Mouse (Mus musculus) bone marrow macrophage, adult 2 months (primary cell): ENCODE measurements at regions not wholly inside any gene's neighbourhood (a gene's known extent, or its start where the extent isn't known, plus 50 kb on each side); places are given as distances from the start of the nearest gene placed in this dataset.

ENCODE experiments used
- H3K27ac ChIP-seq: 2 replicates; pipeline ENCODE4 v1.5.1; 2012; ENCODE audit warnings: low read depth, low read length; ENCODE audit not compliant: insufficient read depth
- H3K4me1 ChIP-seq: 2 replicates; pipeline ENCODE4 v1.6.1; 2012; ENCODE audit warnings: low read length; ENCODE audit not compliant: control insufficient read depth, insufficient read depth
- H3K4me3 ChIP-seq: 2 replicates; pipeline ENCODE4 v1.5.1; 2012; ENCODE audit warnings: mild to moderate bottlenecking, low read length, moderate library complexity; ENCODE audit not compliant: insufficient read depth
- CTCF ChIP-seq: IDR thresholded peaks from 2 replicates; pipeline ENCODE4 v1.5.1; 2012; ENCODE audit warnings: low read depth, mild to moderate bottlenecking, low read length, moderate library complexity
- POLR2A ChIP-seq: IDR thresholded peaks from 2 replicates; pipeline ENCODE4 v1.6.1; 2012; ENCODE audit warnings: mild to moderate bottlenecking, low read depth, low read length, borderline replicate concordance

DNA sequence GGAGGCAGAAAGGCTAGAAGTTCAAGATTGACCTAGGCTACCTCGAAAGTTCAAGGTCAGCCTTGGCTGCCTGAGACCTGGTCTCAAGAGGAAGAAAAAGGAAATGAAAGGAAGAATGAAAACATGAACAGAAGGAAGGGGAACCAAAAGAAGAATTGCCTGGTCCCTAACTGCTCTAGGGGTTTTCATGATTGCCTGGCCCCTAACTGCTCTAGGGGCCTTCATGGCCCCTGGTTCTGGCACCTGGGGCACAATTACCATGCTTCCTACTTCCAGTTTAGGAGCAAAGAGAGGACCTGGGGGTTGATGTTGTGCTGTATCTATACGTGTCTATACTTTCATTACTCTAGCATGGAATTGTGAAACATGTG is 132.8 kb downstream of the Cd24a start:
- H3K4me3 ChIP-seq, result no peak overlapping the region
- TF ChIP-seq CTCF (no peak), POLR2A (no peak)
- no peaks in the 10 kb centered on the region for H3K4me1 ChIP-seq
- H3K27ac ChIP-seq, result no peak overlapping the region

DNA sequence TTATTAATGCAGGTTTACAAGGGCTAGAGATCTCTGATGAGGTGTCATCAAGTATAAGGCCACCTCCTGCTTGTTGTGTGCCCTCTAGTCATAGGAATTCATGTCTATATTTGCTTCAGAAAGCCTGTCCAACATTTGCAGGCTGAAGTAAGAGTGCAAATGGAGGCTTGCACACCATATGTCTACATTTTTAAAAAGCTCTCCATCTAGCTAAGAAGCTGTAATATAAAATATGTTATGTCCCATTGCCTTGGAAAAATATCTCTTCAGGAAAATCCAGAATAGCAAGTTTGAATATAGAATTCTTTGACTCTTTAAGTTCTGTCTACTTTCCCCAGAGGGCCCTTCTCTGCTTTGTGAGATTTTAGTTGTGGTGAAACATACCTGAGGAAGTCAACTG is 134.6 kb downstream of the Cd24a start:
- Histone ChIP-seq H3K27ac (no peak overlapping the region), H3K4me1 (no peaks in the 10 kb centered on the region), H3K4me3 (no peak overlapping the region)
- TF ChIP-seq CTCF (no peak), POLR2A (no peak)

DNA sequence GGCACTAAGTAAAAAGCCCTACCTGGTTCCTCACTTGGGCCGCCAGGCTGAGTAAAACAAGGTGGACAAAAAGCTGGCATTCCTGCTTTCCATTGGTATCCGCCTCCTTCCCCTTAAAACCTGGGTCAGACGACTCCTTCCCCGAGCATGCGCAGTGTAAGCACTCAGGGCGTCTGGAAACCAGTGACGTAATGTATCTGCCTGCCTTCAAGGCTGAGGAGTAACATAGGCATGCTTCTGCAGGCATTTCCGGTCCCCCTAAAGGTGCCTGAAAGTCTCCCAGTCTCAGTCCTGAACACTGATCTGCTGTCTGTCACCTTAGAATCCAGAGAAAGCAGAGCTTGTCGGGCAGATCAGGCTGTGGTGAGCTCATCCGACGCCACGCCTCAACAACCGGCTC is 140.7 kb downstream of the Cd24a start:
- TF ChIP-seq POLR2A (no peak), CTCF (no peak)
- Histone ChIP-seq H3K4me1 (no peaks in the 10 kb centered on the region), H3K27ac (no peak overlapping the region), H3K4me3 (no peak overlapping the region)

DNA sequence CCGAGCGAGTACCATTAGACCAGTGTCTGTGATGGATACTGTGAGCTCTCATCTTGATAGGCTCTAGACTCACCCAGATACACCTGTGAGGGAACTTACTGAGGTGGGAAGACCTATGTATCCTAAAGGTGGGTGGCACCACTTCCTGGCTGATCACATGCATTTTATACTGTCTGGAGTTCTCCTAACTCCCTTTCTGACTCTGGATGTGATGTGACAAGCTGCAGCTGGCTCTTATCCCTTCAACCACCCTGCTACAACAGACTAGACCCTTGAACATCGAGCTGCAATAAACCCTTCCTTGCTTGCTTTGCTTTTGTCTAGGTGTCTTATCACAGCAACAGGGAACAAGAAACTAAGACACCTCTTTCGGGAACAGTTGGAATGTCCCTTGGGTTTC is 143.3 kb downstream of the Cd24a start:
- Histone ChIP-seq H3K4me1 (no peaks in the 10 kb centered on the region), H3K4me3 (no peak overlapping the region), H3K27ac (no peak overlapping the region)
- TF ChIP-seq POLR2A (no peak), CTCF (no peak)

DNA sequence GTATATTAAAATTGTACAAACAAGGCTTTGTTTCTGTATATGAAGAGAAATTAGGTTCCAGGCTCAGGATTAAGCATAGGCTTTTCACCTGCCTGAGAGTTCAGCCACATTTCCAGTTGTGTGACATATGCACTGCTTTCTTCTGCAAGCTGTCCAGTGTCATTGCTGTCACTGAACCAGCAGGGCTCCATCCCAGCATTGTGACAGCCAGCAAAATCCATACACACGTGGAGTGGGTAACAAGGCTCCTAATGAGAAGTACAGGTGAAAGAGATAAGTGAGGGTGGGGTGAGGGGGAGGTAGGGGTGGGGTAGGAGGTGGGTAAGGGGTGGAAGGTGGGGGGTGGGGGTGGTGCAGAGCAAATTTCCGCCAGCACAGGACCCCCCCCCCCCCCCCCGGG is 144.1 kb downstream of the Cd24a start:
- TF ChIP-seq POLR2A (no peak), CTCF (no peak)
- Histone ChIP-seq H3K27ac (no peak overlapping the region), H3K4me1 (no peaks in the 10 kb centered on the region), H3K4me3 (no peak overlapping the region)

DNA sequence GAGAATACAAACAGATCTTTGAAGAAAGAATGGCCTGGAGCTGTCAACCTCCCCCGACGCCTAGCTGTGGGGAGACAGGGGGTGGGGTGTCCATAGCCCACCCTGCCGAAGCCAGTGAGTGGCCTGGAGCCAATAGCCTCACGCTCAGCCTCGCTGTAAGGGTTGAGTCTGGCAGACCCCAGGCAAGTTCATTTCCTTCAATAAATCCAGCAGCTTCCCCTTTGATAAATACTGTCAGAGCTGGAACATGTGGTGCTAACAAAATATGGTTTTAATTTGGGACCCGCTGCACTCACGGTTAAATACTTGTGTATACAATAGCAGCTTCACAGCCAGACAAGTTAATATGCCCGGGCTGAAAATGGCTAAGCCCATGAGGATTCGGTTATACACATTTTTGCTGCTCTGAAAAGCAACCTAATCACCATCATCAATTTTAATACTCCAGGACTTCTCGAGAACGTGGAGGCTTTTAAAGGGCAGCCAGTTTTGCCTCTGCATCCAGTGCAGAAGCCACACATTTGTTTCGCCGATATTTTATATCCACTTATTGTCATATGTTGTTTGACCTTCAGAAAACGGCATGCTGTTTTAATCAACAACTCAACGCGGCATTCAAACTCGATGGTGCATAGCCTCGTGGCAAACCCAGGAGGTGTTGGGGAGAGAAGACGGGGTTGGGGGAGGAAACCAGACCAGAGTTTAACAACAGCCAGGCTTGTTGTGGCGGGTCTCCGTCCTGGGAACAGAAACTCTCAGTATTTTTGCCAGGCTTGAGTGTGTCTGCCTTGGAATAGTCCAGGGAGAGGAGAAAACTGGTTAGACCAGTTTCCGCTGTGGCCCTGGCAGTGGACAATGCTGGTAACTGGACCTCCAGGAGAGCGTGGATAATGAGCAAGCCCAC is 144.9 kb downstream of the Cd24a start:
- H3K4me1 ChIP-seq, result 0 out of 2 replicates have a peak, but pooled peaks cover 2% of the 10 kb centered on the region
- TF ChIP-seq CTCF (no peak), POLR2A (no peak)
- no peak overlapping the region for H3K27ac ChIP-seq
- no peak overlapping the region for H3K4me3 ChIP-seq

DNA sequence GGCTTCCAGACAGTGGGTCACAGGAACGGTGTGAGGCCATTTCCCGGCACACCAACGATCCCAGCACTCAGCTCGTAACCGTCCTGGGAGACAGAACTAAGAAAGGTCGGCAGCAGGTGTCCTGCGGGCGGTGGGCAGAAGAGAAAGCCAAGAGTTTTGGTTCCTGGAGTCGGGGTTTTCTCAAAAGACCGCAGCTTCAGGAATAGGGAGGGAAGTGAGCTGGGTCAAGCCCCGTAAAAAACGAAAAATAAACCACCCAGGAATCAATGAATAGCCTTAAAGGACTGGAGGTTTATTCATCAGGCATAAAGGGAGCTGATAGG is 145.5 kb downstream of the Cd24a start:
- H3K4me3 ChIP-seq, result no peak overlapping the region
- 0 out of 2 replicates have a peak, but pooled peaks cover 2% of the 10 kb centered on the region for H3K4me1 ChIP-seq
- TF ChIP-seq POLR2A (no peak), CTCF (no peak)
- no peak overlapping the region for H3K27ac ChIP-seq

DNA sequence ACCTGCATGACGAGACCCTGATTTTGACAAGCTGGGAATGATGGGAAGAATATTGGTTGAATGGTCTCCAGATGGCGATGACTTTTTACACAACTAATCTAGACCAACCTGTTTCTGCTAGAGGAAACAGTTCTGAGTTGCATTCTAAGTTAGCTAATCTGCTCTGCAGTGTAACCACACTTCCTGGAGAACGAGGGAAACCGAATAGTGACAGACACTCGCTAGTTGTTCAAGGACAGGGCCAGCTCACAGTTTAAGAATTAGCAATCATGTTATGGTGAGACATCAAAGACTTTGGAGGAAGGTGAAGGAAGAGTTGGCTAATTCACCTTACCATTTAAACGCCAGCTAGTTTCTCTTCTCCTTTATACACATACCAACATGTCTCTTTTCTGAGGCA is 149.7 kb downstream of the Cd24a start:
- H3K4me3 ChIP-seq, result no peak overlapping the region
- no peak for TF ChIP-seq CTCF
- TF ChIP-seq POLR2A, result no peak
- H3K4me1 ChIP-seq, result peaks cover 9% of the 10 kb centered on the region
- H3K27ac ChIP-seq, result no peak overlapping the region

DNA sequence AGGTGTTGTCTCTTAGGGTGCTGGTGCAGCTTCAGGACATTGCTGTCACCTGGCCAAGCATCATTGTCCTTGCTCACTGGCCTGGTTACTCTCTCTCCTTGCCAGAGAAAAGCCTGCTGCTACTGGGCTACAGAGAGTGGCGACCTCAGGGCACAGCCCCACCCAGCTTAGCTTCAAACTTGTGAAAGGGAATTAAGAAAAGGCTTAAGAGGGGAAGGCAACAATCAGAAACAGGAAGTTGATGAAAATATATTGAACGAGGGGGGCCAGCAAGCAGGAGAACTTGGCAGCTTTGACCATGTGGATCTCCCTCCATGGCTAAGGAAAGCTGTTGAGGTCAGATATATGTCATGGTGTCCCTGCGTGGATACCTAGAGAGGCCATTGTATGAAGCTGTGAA is 151.1 kb downstream of the Cd24a start:
- no peak overlapping the region for H3K4me3 ChIP-seq
- no peak overlapping the region for H3K27ac ChIP-seq
- TF ChIP-seq CTCF (no peak), POLR2A (no peak)
- peaks cover 9% of the 10 kb centered on the region for H3K4me1 ChIP-seq

DNA sequence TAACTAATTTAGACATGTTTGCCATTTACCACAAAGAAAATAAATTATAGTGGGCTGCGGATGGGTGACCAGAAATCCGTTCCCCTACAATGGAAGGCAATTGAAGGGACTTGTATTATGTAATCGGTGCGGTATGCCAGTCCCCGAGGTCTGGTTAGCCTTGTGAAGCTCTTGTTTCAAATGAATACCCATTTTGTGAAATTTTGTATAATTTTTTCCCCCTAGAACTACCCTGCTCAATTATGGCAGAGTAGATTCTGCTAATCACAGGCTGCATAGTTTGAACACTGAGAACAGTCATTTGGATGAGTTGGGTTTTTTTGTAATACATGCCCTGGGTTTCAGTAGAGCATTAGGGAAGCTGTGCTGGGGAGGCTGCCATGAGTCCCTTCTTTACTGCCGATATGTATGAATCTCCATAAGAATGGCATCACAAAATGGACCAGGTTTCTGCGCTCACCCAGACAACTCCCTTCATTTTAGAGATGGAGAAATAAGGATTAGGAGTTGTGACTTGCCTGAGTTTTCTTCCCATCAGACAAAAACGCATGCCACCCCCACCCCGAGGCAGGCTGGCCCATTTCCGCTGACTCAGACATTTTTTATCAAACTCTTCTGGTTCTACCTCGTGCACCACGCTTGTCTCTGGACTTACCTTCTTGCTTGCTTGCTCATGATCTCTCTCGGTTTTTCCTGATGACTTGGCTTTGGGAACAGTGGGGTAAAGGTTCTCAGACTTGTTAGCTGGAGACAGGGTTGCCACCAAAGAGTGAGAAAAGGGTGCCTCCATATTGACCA is 155.7 kb downstream of the Cd24a start:
- Histone ChIP-seq H3K4me3 (no peak overlapping the region), H3K27ac (no peak overlapping the region), H3K4me1 (peaks cover 6% of the 10 kb centered on the region)
- TF ChIP-seq POLR2A, result no peak
- no peak for TF ChIP-seq CTCF

DNA sequence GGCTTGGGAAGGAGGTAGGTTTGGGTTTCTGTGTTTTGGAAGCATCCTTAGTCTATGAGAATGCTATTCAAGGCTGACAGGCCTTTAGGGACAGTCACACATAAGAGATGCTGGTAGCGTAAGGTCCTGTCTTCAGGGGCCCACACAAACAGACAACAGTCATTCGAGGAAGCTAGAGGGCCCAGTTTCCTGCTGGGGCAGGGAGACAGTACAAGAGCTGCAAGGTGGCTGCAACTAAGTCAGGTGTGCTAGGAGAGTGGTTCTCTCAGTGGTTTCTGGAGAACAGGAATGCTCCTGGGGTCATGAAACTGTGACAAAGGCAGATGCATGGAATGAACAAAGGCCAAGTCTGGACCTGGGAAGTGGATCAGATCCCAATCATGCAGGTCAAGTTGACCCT is 161.1 kb downstream of the Cd24a start:
- Histone ChIP-seq H3K4me1 (peaks cover 5% of the 10 kb centered on the region), H3K4me3 (no peak overlapping the region), H3K27ac (no peak overlapping the region)
- TF ChIP-seq CTCF, result no peak
- TF ChIP-seq POLR2A, result no peak
